24 mouse cellular contexts compared by ENCODE assay signal in the genomic region with DNA sequence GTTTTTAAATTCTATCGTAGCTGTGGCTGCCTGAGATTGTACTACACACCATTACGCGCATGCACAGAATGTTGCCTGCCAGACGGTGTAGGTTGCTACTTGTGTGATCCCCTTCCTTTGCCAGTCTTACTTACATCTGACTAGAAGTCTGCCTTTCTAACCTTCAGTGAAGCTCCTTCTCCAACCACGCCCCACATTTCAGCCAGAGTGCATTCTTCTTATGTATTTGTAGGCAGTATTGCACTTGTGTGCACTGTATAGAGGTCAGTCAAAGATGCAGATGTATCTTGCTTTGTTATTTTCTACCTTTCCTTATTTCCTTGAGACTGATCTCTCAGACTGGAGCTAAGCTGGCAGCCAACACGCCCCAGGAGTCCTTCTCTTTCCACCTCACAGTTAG.
"Had no signal": no experiment of that assay in that cellular context is flagged by ENCODE, and none has a peak within 500 bp of the region (broad histone marks: within the 10 kb centered on the region; RNA-seq: fewer than 3 reads in every experiment).

No protein-coding gene starts in this region.

- H3K36me3 ChIP-seq: embryonic facial prominence, embryonic 10.5 days; embryonic facial prominence, embryonic 12.5 days; embryonic facial prominence, embryonic 13.5 days; embryonic facial prominence, embryonic 15.5 days; forebrain, embryonic 12.5 days; forebrain, embryonic 15.5 days; heart, embryonic 10.5 days; heart, embryonic 12.5 days had no signal

- H3K4me1 ChIP-seq: embryonic facial prominence, embryonic 15.5 days had no signal

- DNase-seq: cerebellum, adult 9-11 months; cerebellum, postnatal 10 days; cerebellum, postnatal 14 days; cerebellum, postnatal 25 days; cerebellum, postnatal 36 days; embryo, embryonic 11 days; forebrain, postnatal 0 days; gastrocnemius, adult 2 months; gastrocnemius, postnatal 10 days; gastrocnemius, postnatal 25 days; gastrocnemius, postnatal 36 days; heart, adult 11 months; heart, adult 18-20 months; heart, adult 2 months had no signal

- H3K4me3 ChIP-seq: embryonic facial prominence, embryonic 10.5 days; embryonic facial prominence, embryonic 12.5 days; embryonic facial prominence, embryonic 13.5 days; embryonic facial prominence, embryonic 15.5 days; erythroblast, embryonic 14.5 days; forebrain, embryonic 12.5 days; forebrain, embryonic 13.5 days; forebrain, embryonic 15.5 days; gastrocnemius, adult 2 months; heart, adult 2 months; heart, embryonic 10.5 days; heart, embryonic 12.5 days had no signal

- H3K9ac ChIP-seq: embryonic facial prominence, embryonic 12.5 days; embryonic facial prominence, embryonic 13.5 days; embryonic facial prominence, embryonic 15.5 days; forebrain, embryonic 12.5 days; forebrain, embryonic 13.5 days; forebrain, embryonic 15.5 days; forebrain, postnatal 0 days; heart, embryonic 12.5 days had no signal

- H3K27me3 ChIP-seq: embryonic facial prominence, embryonic 12.5 days; embryonic facial prominence, embryonic 13.5 days; embryonic facial prominence, embryonic 15.5 days; forebrain, embryonic 12.5 days; forebrain, embryonic 13.5 days; forebrain, embryonic 15.5 days; heart, embryonic 12.5 days had no signal

- H3K9me3 ChIP-seq: embryonic facial prominence, embryonic 10.5 days; embryonic facial prominence, embryonic 12.5 days; embryonic facial prominence, embryonic 13.5 days; embryonic facial prominence, embryonic 15.5 days; forebrain, embryonic 12.5 days; forebrain, embryonic 13.5 days; forebrain, embryonic 15.5 days; heart, embryonic 10.5 days had no signal

- H3K27ac ChIP-seq: embryonic facial prominence, embryonic 10.5 days; embryonic facial prominence, embryonic 12.5 days; embryonic facial prominence, embryonic 13.5 days; embryonic facial prominence, embryonic 15.5 days; forebrain, embryonic 12.5 days; forebrain, embryonic 13.5 days; forebrain, embryonic 15.5 days; gastrocnemius, adult 2 months; heart, adult 2 months; heart, embryonic 10.5 days had no signal
